Mouse (Mus musculus) erythroblast, embryonic 14.5 days (primary cell): ENCODE results near the gene 4930453N24Rik. TPM values are rescaled to one million over a fixed set of nuclear protein-coding genes. Genes with fewer than 3 reads are reported as not detected.

Source experiments
- H3K27me3 ChIP-seq: 2 replicates; pipeline ENCODE4 v1.6.1; 2012; ENCODE audit warnings: inconsistent platforms; ENCODE audit not compliant: control insufficient read depth
- H3K36me3 ChIP-seq: 2 replicates; pipeline ENCODE4 v1.6.1; 2012; ENCODE audit warnings: mild to moderate bottlenecking, inconsistent platforms; ENCODE audit not compliant: control insufficient read depth
- H3K4me1 ChIP-seq: 2 replicates; pipeline ENCODE4 v1.6.1; 2012; ENCODE audit warnings: inconsistent platforms; ENCODE audit not compliant: control insufficient read depth
- H3K4me3 ChIP-seq: replicated peaks from 2 replicates; pipeline ENCODE3; 2012; ENCODE audit warnings: moderate library complexity, mild to moderate bottlenecking, inconsistent platforms
- H3K9me3 ChIP-seq: 2 replicates; pipeline ENCODE4 v1.6.1; 2012; ENCODE audit warnings: low read length, inconsistent platforms, mixed read lengths; ENCODE audit not compliant: control insufficient read depth
- GATA1 ChIP-seq: IDR thresholded peaks from 2 replicates; pipeline ENCODE4 v1.6.1; 2012; ENCODE audit warnings: low read length, inconsistent platforms, mixed read lengths
- TAL1 ChIP-seq: IDR thresholded peaks from 3 replicates; pipeline ENCODE4 v1.6.1; 2012; ENCODE audit warnings: low read length, inconsistent platforms, mixed read lengths
- polyA plus RNA-seq: library from polyadenylated mRNA; stranded (reverse); fragments of >175 nt; gene quantifications from 2 replicates; pipeline ENCODE4 v1.2.3, GENCODE M21; 2012

4930453N24Rik gene
- polyA plus RNA-seq, 1 experiment = 0.60 TPM

DNA sequence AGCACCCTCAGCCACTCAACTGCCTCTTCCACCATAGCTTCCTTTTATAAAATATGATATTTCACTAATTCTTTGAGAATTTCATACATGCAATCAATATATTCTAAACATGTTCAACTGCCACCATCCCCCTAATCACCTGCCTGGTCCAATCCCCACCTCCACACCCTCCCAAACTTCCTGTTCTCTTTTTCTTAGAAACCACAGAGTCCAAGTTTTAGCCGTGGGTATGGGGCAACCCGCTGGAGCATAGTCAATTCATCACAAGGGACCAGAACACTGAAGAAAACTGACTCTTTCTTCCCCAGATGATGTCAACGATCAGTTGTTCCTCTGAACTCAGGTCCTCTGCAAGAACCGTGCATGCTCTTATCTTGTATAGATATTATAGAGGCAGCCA is 25.9 kb downstream of the 4930453N24Rik start:
- no peaks in the 10 kb centered on the region for H3K9me3 ChIP-seq
- TF ChIP-seq GATA1 = no peak
- TF ChIP-seq TAL1 = no peak
- no peaks in the 10 kb centered on the region for H3K27me3 ChIP-seq

GRCm38 (mm10) chr16:64737289-64737688 is 33.7 kb downstream of the 4930453N24Rik start:
- Histone ChIP-seq H3K36me3 (no peaks in the 10 kb centered on the region), H3K9me3 (no peaks in the 10 kb centered on the region), H3K27me3 (no peaks in the 10 kb centered on the region), H3K4me3 (no peak overlapping the region), H3K4me1 (no peaks in the 10 kb centered on the region)
- TF ChIP-seq TAL1 = no peak
- no peak for TF ChIP-seq GATA1

More for the DNA sequence above, 25.9 kb downstream of the 4930453N24Rik start:
- no peaks in the 10 kb centered on the region for H3K4me1 ChIP-seq
- no peaks in the 10 kb centered on the region for H3K36me3 ChIP-seq
- H3K4me3 ChIP-seq = no peak overlapping the region

- H3K27me3 ChIP-seq = no peaks in the 10 kb centered on the region
- no peak overlapping the region for H3K4me3 ChIP-seq
These were observed 47.5 kb downstream of the 4930453N24Rik start for GRCm38 (mm10) chr16:64723273-64724057.

GRCm38 (mm10) chr16:64721542-64721941 is 49.4 kb downstream of the 4930453N24Rik start:
- TF ChIP-seq GATA1 (no peak), TAL1 (no peak)
- H3K4me3 ChIP-seq = no peak overlapping the region

More at GRCm38 (mm10) chr16:64723273-64724057, 47.5 kb downstream of the 4930453N24Rik start:
- H3K4me1 ChIP-seq = no peaks in the 10 kb centered on the region
- TF ChIP-seq TAL1 (no peak), GATA1 (no peak)
- H3K36me3 ChIP-seq = no peaks in the 10 kb centered on the region
- no peaks in the 10 kb centered on the region for H3K9me3 ChIP-seq

DNA sequence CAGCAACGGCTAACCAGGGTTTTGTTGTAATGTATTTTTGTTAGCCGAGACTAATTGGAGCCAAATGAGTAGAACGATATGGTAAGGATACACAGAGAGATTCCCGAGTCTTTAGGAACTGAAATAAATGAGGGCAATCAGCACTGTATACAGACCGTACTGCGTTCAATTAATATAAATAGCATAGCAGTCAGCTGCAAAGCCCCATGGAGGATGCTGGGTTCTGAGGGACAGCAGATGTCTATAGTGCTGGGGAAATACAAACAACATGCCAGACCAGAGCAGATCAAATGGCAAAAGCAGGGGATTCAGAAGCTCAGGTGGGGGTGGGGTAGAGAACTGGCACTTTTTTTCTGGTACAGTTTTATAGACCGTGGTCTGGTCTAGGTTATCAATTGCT is 51.9 kb downstream of the 4930453N24Rik start:
- Histone ChIP-seq H3K27me3 (no peaks in the 10 kb centered on the region), H3K36me3 (no peaks in the 10 kb centered on the region), H3K9me3 (no peaks in the 10 kb centered on the region), H3K4me3 (no peak overlapping the region), H3K4me1 (no peaks in the 10 kb centered on the region)
- TF ChIP-seq TAL1 (no peak), GATA1 (no peak)

More at GRCm38 (mm10) chr16:64721542-64721941, 49.4 kb downstream of the 4930453N24Rik start:
- no peaks in the 10 kb centered on the region for H3K36me3 ChIP-seq
- H3K9me3 ChIP-seq = no peaks in the 10 kb centered on the region
- no peaks in the 10 kb centered on the region for H3K4me1 ChIP-seq
- no peaks in the 10 kb centered on the region for H3K27me3 ChIP-seq

DNA sequence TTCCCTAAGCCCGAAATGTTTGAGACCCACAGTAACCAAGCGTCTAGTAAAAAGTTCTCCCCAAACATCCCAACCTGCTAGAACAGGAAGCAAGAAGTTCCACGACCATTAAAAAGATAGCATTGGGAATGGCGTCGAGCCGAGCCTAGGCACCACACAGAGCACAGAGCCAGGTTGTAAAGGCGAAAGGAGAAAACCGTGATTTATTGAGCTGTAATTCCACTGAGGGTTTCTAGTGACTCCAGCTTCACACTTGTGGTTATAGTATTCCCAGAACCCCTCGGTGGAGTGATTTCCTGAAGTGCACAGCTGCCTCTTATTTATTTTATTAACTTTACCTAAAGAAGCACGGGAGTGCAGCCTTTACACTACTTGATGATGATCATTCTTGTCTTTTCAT is 53.1 kb downstream of the 4930453N24Rik start:
- no peaks in the 10 kb centered on the region for H3K4me1 ChIP-seq
- H3K36me3 ChIP-seq = no peaks in the 10 kb centered on the region
- no peak overlapping the region for H3K4me3 ChIP-seq
- H3K9me3 ChIP-seq = 0 out of 2 replicates have a peak, but pooled peaks cover 3% of the 10 kb centered on the region
- TF ChIP-seq GATA1 = no peak
- TF ChIP-seq TAL1 = no peak
- H3K27me3 ChIP-seq = no peaks in the 10 kb centered on the region

- H3K4me1 ChIP-seq = no peaks in the 10 kb centered on the region
- no peaks in the 10 kb centered on the region for H3K36me3 ChIP-seq
- peaks cover 3% of the 10 kb centered on the region; the same call in 1 of the 2 replicates for H3K9me3 ChIP-seq
- no peaks in the 10 kb centered on the region for H3K27me3 ChIP-seq
- no peak for TF ChIP-seq GATA1
- no peak for TF ChIP-seq TAL1
- H3K4me3 ChIP-seq = no peak overlapping the region
These were observed 59.1 kb downstream of the 4930453N24Rik start for GRCm38 (mm10) chr16:64711816-64712215.

Other genes starting within 250 kb of the 4930453N24Rik start
- not detected in 2 replicates for gene Csnka2ip, start 168.8 kb downstream of the 4930453N24Rik start, polyA plus RNA-seq
- gene Zfp654, start 80.5 kb upstream of the 4930453N24Rik start, polyA plus RNA-seq = 0.02 and 0.03 TPM in 2 replicates
- gene Cggbp1, start 80.8 kb upstream of the 4930453N24Rik start, polyA plus RNA-seq = 1.3 and 1.5 TPM in 2 replicates